Mouse (Mus musculus) T-cell, adult 2 months (primary cell): ENCODE results near the gene Ccdc88c.

ENCODE experiments used
- DNase-seq: peaks from one replicate; pipeline ENCODE4 v3.0.0; 2022; ENCODE audit warnings: low spot score

The Ccdc88c gene

GRCm38 (mm10) chr12:100997830-100998563, 30.9 kb downstream of the Ccdc88c start:
- no peak for DNase-seq

GRCm38 (mm10) chr12:100996378-100996898, 32.4 kb downstream of the Ccdc88c start:
- no peak for DNase-seq

- DNase-seq, result no peak
Measured at GRCm38 (mm10) chr12:100995607-100996377, 33.1 kb downstream of the Ccdc88c start.

- peak; percentile 77 for DNase-seq
Measured at GRCm38 (mm10) chr12:100994140-100995015, 34.5 kb downstream of the Ccdc88c start.

GRCm38 (mm10) chr12:100993146-100993545, 35.7 kb downstream of the Ccdc88c start:
- no peak for DNase-seq

- no peak for DNase-seq
Measured at GRCm38 (mm10) chr12:100992505-100992904, 36.4 kb downstream of the Ccdc88c start.

GRCm38 (mm10) chr12:100991119-100991518, 37.7 kb downstream of the Ccdc88c start:
- no peak for DNase-seq

- no peak for DNase-seq
Measured at GRCm38 (mm10) chr12:100990291-100990690, 38.6 kb downstream of the Ccdc88c start.

GRCm38 (mm10) chr12:100989780-100990288, 39.0 kb downstream of the Ccdc88c start:
- DNase-seq, result no peak

- peak; percentile 58 for DNase-seq
Measured at GRCm38 (mm10) chr12:100988324-100989130, 40.3 kb downstream of the Ccdc88c start.

GRCm38 (mm10) chr12:100986423-100986822, 42.4 kb downstream of the Ccdc88c start:
- DNase-seq, result no peak

- DNase-seq, result no peak
Measured at GRCm38 (mm10) chr12:100985793-100986157, 43.1 kb downstream of the Ccdc88c start.

- peak; percentile 36 for DNase-seq
Measured at GRCm38 (mm10) chr12:100985050-100985792, 43.6 kb downstream of the Ccdc88c start.

GRCm38 (mm10) chr12:100983565-100983964, 45.3 kb downstream of the Ccdc88c start:
- no peak for DNase-seq

- DNase-seq, result no peak
Measured at GRCm38 (mm10) chr12:100982217-100982616, 46.6 kb downstream of the Ccdc88c start.

GRCm38 (mm10) chr12:100980551-100981008, 48.3 kb downstream of the Ccdc88c start:
- DNase-seq, result no peak

GRCm38 (mm10) chr12:100979616-100980015, 49.2 kb downstream of the Ccdc88c start:
- no peak for DNase-seq

- DNase-seq, result peak; percentile 63
Measured at GRCm38 (mm10) chr12:100977958-100978725, 50.7 kb downstream of the Ccdc88c start.

- DNase-seq, result no peak
Measured at GRCm38 (mm10) chr12:100977551-100977950, 51.3 kb downstream of the Ccdc88c start.
